ENCODE assay signal across 11 mouse cellular contexts in the genomic region with DNA sequence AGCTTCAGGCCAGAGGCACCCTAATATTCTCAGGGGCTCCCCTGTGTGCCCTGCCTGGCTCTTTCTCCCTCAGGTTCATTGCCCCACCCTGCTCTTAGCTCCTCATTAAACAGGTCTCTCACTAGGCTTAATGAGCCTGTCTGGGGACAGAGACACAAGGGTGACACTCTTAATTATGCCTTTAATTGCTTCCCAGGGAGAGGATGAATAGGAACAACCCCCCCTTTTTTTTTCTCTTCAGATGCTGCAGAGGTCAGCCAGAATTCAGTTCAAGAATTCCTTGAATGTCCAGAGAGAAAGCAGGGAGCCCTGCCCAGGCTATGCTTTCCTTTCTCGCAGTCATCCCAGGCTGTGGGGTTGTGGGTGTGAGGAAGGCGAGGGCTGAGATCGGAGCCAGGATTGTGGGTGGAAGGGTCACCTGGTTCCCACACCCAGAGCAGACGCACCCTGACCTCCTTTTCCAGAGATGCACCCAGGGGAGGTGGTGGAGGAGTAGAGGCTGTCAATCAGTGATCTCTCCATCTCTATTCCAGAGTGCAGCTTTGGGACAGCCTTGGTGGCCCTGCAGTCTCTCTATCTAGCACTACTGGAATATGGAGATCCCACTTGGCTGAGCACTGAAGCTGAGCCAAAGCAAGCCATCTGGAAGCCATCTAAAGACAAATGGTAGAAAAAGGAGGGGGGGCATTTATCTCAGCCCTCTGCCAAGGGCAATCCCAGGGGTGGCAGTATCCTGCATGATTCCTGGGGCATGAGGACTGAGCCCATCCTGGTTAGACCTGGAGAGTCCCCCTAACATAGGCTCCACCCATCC. TPM values are rescaled to one million over a fixed set of nuclear protein-coding genes. Genes with fewer than 3 reads are reported as not detected.
DNase-seq lines count a peak whose midpoint lies in the region; ATAC-seq and TF ChIP-seq lines count a peak whose summit lies in the region.
"Had no signal": no experiment of that assay in that cellular context is flagged by ENCODE, and none has a peak within 500 bp of the region (broad histone marks: within the 10 kb centered on the region; RNA-seq: fewer than 3 reads in every experiment).

No protein-coding gene starts in this region.

- no peak for ATAC-seq in cerebellum, adult (ENCODE audit: insufficient number of reproducible peaks, low FRiP score, low TSS enrichment)
- peak; percentile 27; the same call in 1 of the 2 replicates for ATAC-seq in limb, embryonic 14.5 days (ENCODE audit: low FRiP score, low read depth)
- no peak for ATAC-seq in megakaryocyte progenitor cell, adult 5-6 weeks (replicated peaks; ENCODE audit: poor library complexity)

- no peak overlapping the region for H3K27ac ChIP-seq in limb, embryonic 14.5 days (replicated peaks; ENCODE audit: low read depth, low read length)
- H3K27ac ChIP-seq: macrophage had no signal

- H3K27me3 ChIP-seq in limb, embryonic 14.5 days (ENCODE audit: control insufficient read depth, insufficient read depth, low read length): no peaks in the 10 kb centered on the region

- peaks cover 46% of the 10 kb centered on the region for H3K36me3 ChIP-seq in limb, embryonic 14.5 days (ENCODE audit: control insufficient read depth, insufficient read depth, low read length)

- peak; percentile 32 to 36 for DNase-seq in cerebellum, postnatal 25 days
- DNase-seq in NIH3T3 (ENCODE audit: low read depth): peak; percentile 52
- peak; percentile 60 to 74 for DNase-seq in heart, adult 9 months (ENCODE audit: low spot score in 2 of 2)
- no peak for DNase-seq in limb, embryonic 14.5 days (ENCODE audit: low spot score)
- DNase-seq in thymus, postnatal 10 days (ENCODE audit: low spot score in 2 of 2): no peak
- no peak for DNase-seq in urinary bladder, postnatal 36 days (ENCODE audit: low spot score in 2 of 2)
- DNase-seq: thymus, adult 2 months had no signal

- H3K4me1 ChIP-seq in limb, embryonic 14.5 days (ENCODE audit: control insufficient read depth, insufficient read depth, low read length): peaks cover 36% of the 10 kb centered on the region

- no peak overlapping the region for H3K9ac ChIP-seq in limb, embryonic 14.5 days (ENCODE audit: low read depth, low read length, severe bottlenecking)

- 75% methylated on average over 4 of the region's 4 CpGs for WGBS in limb, embryonic 14.5 days

- H3K9me3 ChIP-seq in limb, embryonic 14.5 days (ENCODE audit: control insufficient read depth, low read length): no peaks in the 10 kb centered on the region

- no peak overlapping the region for H3K4me3 ChIP-seq in limb, embryonic 14.5 days (replicated peaks; ENCODE audit: low read length)

- H3K4me2 ChIP-seq in limb, embryonic 14.5 days (replicated peaks; ENCODE audit: low read depth, low read length, severe bottlenecking): no peak overlapping the region

- TF ChIP-seq POLR2A in limb, embryonic 14.5 days (IDR thresholded peaks at IDR 0.05; ENCODE audit: borderline replicate concordance, extremely low read depth, insufficient read depth, insufficient read length): no peak

RNA-seq across cellular contexts. Expression of gene Cpsf4l, which starts 15.6 kb away (rescaled TPM):
- polyA plus RNA-seq in limb, embryonic 14.5 days (2012; rRNA removed): 0.88 and 1.3 TPM in 2 replicates
- 1.2 and 1.3 TPM in 2 replicates for polyA plus RNA-seq in limb, embryonic 14.5 days (2014; fragmentation: Nextera tagmentation; extraction: Ambion mirVana)
- total RNA-seq in megakaryocyte progenitor cell, adult 5-6 weeks (2015): not detected in 2 replicates
- total RNA-seq in megakaryocyte progenitor cell, adult 5-6 weeks (2017): not detected in 2 replicates
- total RNA-seq: gastrocnemius, postnatal 36 days had no signal
- polyA plus RNA-seq: macrophage had no signal

RNA-seq across cellular contexts. Expression of gene Cdc42ep4, which starts 26.2 kb away (rescaled TPM):
- 47.3 and 61.4 TPM in 2 replicates for polyA plus RNA-seq in limb, embryonic 14.5 days (2012; rRNA removed)
- polyA plus RNA-seq in limb, embryonic 14.5 days (2014; fragmentation: Nextera tagmentation; extraction: Ambion mirVana): 49.6 and 57.3 TPM in 2 replicates
- 10.0 and 10.3 TPM in 2 replicates for total RNA-seq in megakaryocyte progenitor cell, adult 5-6 weeks (2015)
- 14.5 and 14.7 TPM in 2 replicates for total RNA-seq in megakaryocyte progenitor cell, adult 5-6 weeks (2017)

RNA-seq across cellular contexts. Expression of gene D11Wsu47e, which starts 41.2 kb away (rescaled TPM):
- polyA plus RNA-seq in limb, embryonic 14.5 days (2012; rRNA removed): 26.8 and 27.5 TPM in 2 replicates
- 20.9 and 29.5 TPM in 2 replicates for polyA plus RNA-seq in limb, embryonic 14.5 days (2014; fragmentation: Nextera tagmentation; extraction: Ambion mirVana)
- total RNA-seq in megakaryocyte progenitor cell, adult 5-6 weeks (2015): 8.8 and 10.9 TPM in 2 replicates
- 16.9 and 17.3 TPM in 2 replicates for total RNA-seq in megakaryocyte progenitor cell, adult 5-6 weeks (2017)

RNA-seq across cellular contexts. Expression of gene Fam104a, which starts 41.5 kb away (rescaled TPM):
- polyA plus RNA-seq in limb, embryonic 14.5 days (2012; rRNA removed): 30.3 and 34.5 TPM in 2 replicates
- 50.2 and 52.6 TPM in 2 replicates for polyA plus RNA-seq in limb, embryonic 14.5 days (2014; fragmentation: Nextera tagmentation; extraction: Ambion mirVana)
- 12.3 and 13.7 TPM in 2 replicates for total RNA-seq in megakaryocyte progenitor cell, adult 5-6 weeks (2015)
- total RNA-seq in megakaryocyte progenitor cell, adult 5-6 weeks (2017): 16.0 and 20.0 TPM in 2 replicates

Comparison
In these comparisons a context has a peak if more than half of its experiments do, and no peak if none do; other contexts are left out.
1. DNase-seq: peak in cerebellum, postnatal 25 days (2 of 2), NIH3T3 (single experiment) and heart, adult 9 months (2 of 2); none in limb, embryonic 14.5 days (single experiment), thymus, postnatal 10 days (0 of 2) and urinary bladder, postnatal 36 days (0 of 2).